Mouse (Mus musculus): ENCODE results near the gene Socs7.

The Socs7 gene

GRCm38 (mm10) chr11:97387811-97388210 lies 25.5 kb downstream of the Socs7 start:
- no peak for DNase-seq (ENCODE audit: low spot score in 2 of 2)

- no peak for DNase-seq (ENCODE audit: low spot score in 2 of 2)
Measured at GRCm38 (mm10) chr11:97389127-97389526, 26.8 kb downstream of the Socs7 start.

- no peak for DNase-seq (ENCODE audit: low spot score in 2 of 2)
Measured at GRCm38 (mm10) chr11:97393658-97394057, 31.3 kb downstream of the Socs7 start.

- DNase-seq (ENCODE audit: low spot score in 2 of 2) = no peak
Measured at GRCm38 (mm10) chr11:97394146-97394545, 31.8 kb downstream of the Socs7 start.

GRCm38 (mm10) chr11:97398506-97398905 lies 36.2 kb downstream of the Socs7 start:
- no peak for DNase-seq (ENCODE audit: low spot score in 2 of 2)

- DNase-seq (ENCODE audit: low spot score in 2 of 2) = peak; percentile 66 to 85
Measured at GRCm38 (mm10) chr11:97399958-97400710, 37.8 kb downstream of the Socs7 start.

- peak in 1 of 2 experiments; percentile 29 for DNase-seq (ENCODE audit: low spot score in 2 of 2)
Measured at GRCm38 (mm10) chr11:97401082-97401481, 38.7 kb downstream of the Socs7 start.

GRCm38 (mm10) chr11:97401686-97402435 lies 39.5 kb downstream of the Socs7 start:
- DNase-seq (ENCODE audit: low spot score in 2 of 2) = no peak

- DNase-seq (ENCODE audit: low spot score in 2 of 2) = no peak
Measured at GRCm38 (mm10) chr11:97402746-97403145, 40.4 kb downstream of the Socs7 start.

- DNase-seq (ENCODE audit: low spot score in 2 of 2) = no peak
Measured at GRCm38 (mm10) chr11:97403614-97404183, 41.3 kb downstream of the Socs7 start.

- DNase-seq (ENCODE audit: low spot score in 2 of 2) = peak in 1 of 2 experiments; percentile 58
Measured at GRCm38 (mm10) chr11:97404184-97404760, 41.9 kb downstream of the Socs7 start.

GRCm38 (mm10) chr11:97404761-97405190 lies 42.4 kb downstream of the Socs7 start:
- DNase-seq (ENCODE audit: low spot score in 2 of 2) = peak in 1 of 2 experiments; percentile 25

GRCm38 (mm10) chr11:97406094-97406951 lies 44.0 kb downstream of the Socs7 start:
- no peak for DNase-seq (ENCODE audit: low spot score in 2 of 2)

GRCm38 (mm10) chr11:97407456-97407855 lies 45.1 kb downstream of the Socs7 start:
- DNase-seq (ENCODE audit: low spot score in 2 of 2) = no peak

- DNase-seq (ENCODE audit: low spot score in 2 of 2) = peak in 1 of 2 experiments; percentile 79
Measured at GRCm38 (mm10) chr11:97408171-97408570, 45.8 kb downstream of the Socs7 start.

- DNase-seq (ENCODE audit: low spot score in 2 of 2) = no peak
Measured at GRCm38 (mm10) chr11:97410958-97411357, 48.6 kb downstream of the Socs7 start.

GRCm38 (mm10) chr11:97412117-97412516 lies 49.8 kb downstream of the Socs7 start:
- DNase-seq (ENCODE audit: low spot score in 2 of 2) = no peak

- DNase-seq (ENCODE audit: low spot score in 2 of 2) = no peak
Measured at GRCm38 (mm10) chr11:97412808-97413347, 50.5 kb downstream of the Socs7 start.

GRCm38 (mm10) chr11:97415330-97415711 lies 53.0 kb downstream of the Socs7 start, which contains the start of gene Arhgap23:
Gene Arhgap23, plus strand, starts transcription at chr11:97415533.
- peak in 1 of 2 experiments; percentile 52 for DNase-seq (ENCODE audit: low spot score in 2 of 2)

- DNase-seq (ENCODE audit: low spot score in 2 of 2) = peak in 1 of 2 experiments; percentile 23
Measured at GRCm38 (mm10) chr11:97415712-97416636, 53.6 kb downstream of the Socs7 start.

Measured in cerebellum, postnatal 4 days (tissue).